Mouse (Mus musculus) lung, adult 18-20 months (tissue): ENCODE measurements at regions not wholly inside any gene's neighbourhood (a gene's known extent, or its start where the extent isn't known, plus 50 kb on each side); places are given as distances from the start of the nearest gene placed in this dataset.

ENCODE experiments used
- DNase-seq, 2 experiments: peaks; one replicate each; pipeline ENCODE4 v3.0.0; 2022; ENCODE audit warnings: mixed read lengths in 2 of 2

- no peak for DNase-seq
These were observed 842.8 kb downstream of the Pcdh17 start for GRCm38 (mm10) chr14:85286203-85286602.

GRCm38 (mm10) chr14:85287460-85287859, 844.1 kb downstream of the Pcdh17 start:
- no peak for DNase-seq

- DNase-seq: no peak
These were observed 855.6 kb downstream of the Pcdh17 start for GRCm38 (mm10) chr14:85298991-85299390.

GRCm38 (mm10) chr14:85320679-85321078, 877.3 kb downstream of the Pcdh17 start:
- no peak for DNase-seq

- no peak for DNase-seq
These were observed 889.9 kb downstream of the Pcdh17 start for GRCm38 (mm10) chr14:85333277-85333676.

- DNase-seq: no peak
These were observed 893.8 kb downstream of the Pcdh17 start for GRCm38 (mm10) chr14:85337182-85337581.

- DNase-seq: no peak
These were observed 911.4 kb downstream of the Pcdh17 start for GRCm38 (mm10) chr14:85354626-85355355.

GRCm38 (mm10) chr14:85363611-85364010, 920.2 kb downstream of the Pcdh17 start:
- DNase-seq: peak in 1 of 2 experiments; percentile 7

GRCm38 (mm10) chr14:85373312-85373711, 929.9 kb downstream of the Pcdh17 start:
- DNase-seq: no peak

GRCm38 (mm10) chr14:85403644-85404043, 960.3 kb downstream of the Pcdh17 start:
- no peak for DNase-seq
